Mouse (Mus musculus): ENCODE data around the gene Cacnb4.

DNA sequence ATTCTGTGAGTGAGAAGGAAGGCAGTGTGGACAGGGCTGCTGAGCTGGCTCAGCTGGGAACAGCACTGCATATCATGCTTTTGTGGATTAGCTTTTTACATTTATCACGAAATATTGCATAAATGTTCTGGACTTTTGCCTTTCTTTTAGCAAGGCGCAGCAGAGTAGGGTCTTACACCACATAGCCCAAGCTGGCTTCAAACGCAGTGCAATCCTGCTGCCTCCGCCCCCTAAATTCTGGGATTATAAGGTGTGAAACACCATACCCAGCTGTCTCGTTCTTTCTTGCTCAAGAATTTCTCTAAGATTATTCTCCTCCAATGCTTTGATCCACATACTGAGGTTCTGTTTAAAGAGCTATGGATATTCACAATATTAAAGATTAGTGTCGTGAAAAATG lies 10.0 kb upstream of the Cacnb4 start:
- TF ChIP-seq POLR2A (IDR thresholded peaks at IDR 0.05; ENCODE audit: low read depth, low read length) (no peak), CTCF (IDR thresholded peaks at IDR 0.05; ENCODE audit: extremely low read depth, insufficient read depth, insufficient read length, insufficient replicate concordance) (no peak)
